Mouse (Mus musculus) T-cell, adult 2 months (primary cell): ENCODE data around the gene Tmc4.

Source experiments
- DNase-seq: peaks from one replicate; pipeline ENCODE4 v3.0.0; 2022; ENCODE audit warnings: low spot score

Gene Tmc4

GRCm38 (mm10) chr7:3630478-3630815 is 46.9 kb downstream of the Tmc4 start:
- DNase-seq: no peak

- DNase-seq: peak; percentile 91
Measured at GRCm38 (mm10) chr7:3629543-3630477, 47.5 kb downstream of the Tmc4 start, which contains the start of the genes Tfpt and Prpf31. Gene Tfpt (minus strand): TSS chr7:3629929. Gene Prpf31 (plus strand): TSS chr7:3629985.

- no peak for DNase-seq
Measured at GRCm38 (mm10) chr7:3629030-3629429, 48.3 kb downstream of the Tmc4 start.

GRCm38 (mm10) chr7:3617242-3617995 is 59.9 kb downstream of the Tmc4 start, which contains the start of gene Ndufa3:
Gene Ndufa3 (plus strand): TSS chr7:3617373.
- DNase-seq: peak; percentile 94

GRCm38 (mm10) chr7:3616389-3617241 is 60.7 kb downstream of the Tmc4 start:
- no peak for DNase-seq

- DNase-seq: no peak
Measured at GRCm38 (mm10) chr7:3616057-3616388, 61.3 kb downstream of the Tmc4 start, which contains the start of gene Oscar. Gene Oscar (minus strand): TSS chr7:3616157.
